Mouse (Mus musculus) brain, embryonic 18.5 days (tissue): ENCODE data around the gene Gm10912.
"Not testable (repeated sequence)": the region's sequence is repeated elsewhere in the genome, so short reads cannot be mapped to it uniquely, and the experiment has no call there.

Experiments used
- DNase-seq: peaks from one replicate; pipeline ENCODE4 v3.0.0-alpha.2; 2012; ENCODE audit warnings: low read depth, low spot score

The Gm10912 gene

DNA sequence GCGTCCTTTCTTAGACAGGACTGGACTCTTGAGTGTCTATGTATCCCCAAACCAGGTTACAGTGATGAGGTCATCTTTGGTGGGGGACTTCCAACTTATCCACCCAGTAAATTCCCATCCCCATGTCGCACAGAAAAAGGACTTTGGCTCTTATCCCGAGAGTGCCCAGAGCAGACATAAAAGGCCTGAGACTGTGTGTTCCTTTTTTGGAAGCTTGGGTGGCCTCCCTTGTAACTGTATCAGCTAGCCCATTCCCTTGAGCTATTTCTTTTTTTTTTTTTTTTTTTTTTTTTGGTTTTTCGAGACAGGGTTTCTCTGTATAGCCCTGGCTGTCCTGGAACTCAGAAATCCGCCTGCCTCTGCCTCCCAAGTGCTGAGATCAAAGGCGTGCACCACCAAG lies at the start of gene Gm10912:
TSS of gene Gm10912 (plus strand) at position 301 of the 400 bp plus-strand sequence.
- DNase-seq = not testable (repeated sequence)

DNA sequence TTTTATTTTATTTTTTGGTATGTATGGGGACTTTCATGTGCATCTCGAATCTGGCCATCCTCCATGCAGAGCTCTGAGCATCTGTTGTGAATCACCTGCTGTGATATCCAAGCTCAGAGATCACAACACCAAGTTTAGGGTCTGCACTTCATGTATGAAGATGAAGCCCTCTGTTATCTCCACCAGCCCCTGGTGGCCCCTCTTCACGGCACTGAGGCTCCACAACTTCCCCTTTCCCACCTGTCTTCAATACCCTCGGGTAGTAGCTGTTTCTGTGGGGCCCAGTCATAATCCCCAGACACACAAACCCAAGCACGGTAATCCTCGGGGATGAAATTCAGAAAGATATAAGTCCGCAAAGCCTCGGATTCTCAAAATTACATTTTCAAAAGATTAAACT lies 42.5 kb upstream of the Gm10912 start:
- no peak for DNase-seq

DNA sequence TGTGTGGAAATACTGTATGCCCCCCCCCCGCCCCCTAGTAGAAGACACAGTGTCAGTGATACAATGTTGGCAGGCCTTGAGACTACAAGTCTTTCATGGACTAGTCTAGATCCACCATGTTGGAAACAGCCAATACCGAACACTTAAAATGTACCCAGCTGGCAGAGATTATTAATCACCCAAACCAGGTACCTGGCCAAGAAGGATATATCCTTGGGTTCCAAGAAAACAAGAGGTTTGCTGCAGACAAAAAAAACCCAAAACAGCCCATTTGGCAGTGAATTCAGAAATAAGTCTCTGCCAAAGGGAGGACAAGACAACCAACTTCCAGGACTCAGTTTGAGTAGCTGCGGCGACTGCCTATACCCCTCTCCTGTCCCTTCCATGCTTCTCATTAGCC lies 41.0 kb upstream of the Gm10912 start:
- DNase-seq = no peak

DNA sequence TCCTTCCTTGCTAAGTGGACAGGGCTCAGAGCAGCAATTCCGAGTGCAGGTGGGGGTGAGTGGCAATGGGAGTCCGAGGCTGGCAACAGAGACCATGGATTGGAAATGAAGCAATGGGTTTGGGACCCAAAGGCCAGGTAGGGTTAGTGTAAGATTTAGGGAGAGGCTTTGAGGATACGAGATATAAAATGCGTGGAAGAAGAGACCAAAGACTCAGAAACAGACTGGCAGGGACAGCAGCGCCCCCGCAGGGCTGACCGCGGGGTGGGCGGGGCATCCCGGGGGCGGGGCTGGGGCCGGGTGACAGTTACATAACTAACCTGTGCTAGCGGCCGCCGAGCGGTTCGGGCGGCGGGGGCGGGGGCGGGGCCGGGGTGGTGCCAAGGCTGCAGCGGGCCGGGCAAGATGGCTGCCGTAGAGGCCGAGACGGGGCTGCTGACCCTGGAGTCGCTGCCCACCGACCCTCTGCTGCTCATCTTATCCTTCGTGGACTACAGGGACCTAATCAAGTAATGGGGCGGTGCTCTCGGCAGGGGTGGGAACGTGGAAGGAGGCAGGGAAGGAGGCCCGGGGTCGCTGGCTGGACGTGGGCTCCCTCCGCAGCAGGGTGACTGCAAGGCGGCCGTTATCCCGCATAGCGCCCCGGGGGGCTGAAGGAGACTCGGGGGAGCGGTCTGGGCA lies 38.0 kb upstream of the Gm10912 start, which contains the start of gene Fbxo3:
TSS of gene Fbxo3 (plus strand) at position 264 of the 681 bp plus-strand sequence.
- no peak for DNase-seq

DNA sequence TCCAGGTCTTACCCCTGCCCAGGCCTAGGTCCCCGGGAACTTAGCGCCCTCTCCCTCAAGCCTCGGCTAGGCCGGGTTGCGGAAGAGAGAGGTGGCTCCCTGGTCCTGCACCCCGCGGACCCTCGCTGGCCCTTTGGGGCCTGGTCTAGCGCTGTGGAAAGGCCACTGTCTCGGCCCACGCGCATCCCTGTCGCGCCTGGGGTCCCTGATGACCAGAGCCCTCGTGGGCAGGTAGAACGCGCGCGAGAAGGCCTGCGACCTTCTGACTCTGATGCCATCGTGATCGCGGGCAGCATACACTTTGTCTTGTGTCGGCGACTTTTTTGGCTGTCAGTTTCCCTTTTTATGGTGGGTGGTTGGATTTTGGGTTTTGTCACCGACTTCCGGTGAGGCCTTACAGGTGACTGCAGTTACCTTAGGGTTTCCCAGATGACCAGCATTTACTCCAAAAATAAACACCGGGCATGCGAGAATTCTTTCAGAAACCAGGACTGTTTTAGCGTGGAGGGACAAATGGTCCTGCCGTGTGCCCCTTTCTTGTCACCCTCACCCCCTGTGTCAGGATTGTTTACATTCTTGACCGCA lies 37.4 kb upstream of the Gm10912 start, which contains the start of gene 4931422A03Rik:
TSS of gene 4931422A03Rik (minus strand) at position 223 of the 585 bp plus-strand sequence.
- no peak for DNase-seq

DNA sequence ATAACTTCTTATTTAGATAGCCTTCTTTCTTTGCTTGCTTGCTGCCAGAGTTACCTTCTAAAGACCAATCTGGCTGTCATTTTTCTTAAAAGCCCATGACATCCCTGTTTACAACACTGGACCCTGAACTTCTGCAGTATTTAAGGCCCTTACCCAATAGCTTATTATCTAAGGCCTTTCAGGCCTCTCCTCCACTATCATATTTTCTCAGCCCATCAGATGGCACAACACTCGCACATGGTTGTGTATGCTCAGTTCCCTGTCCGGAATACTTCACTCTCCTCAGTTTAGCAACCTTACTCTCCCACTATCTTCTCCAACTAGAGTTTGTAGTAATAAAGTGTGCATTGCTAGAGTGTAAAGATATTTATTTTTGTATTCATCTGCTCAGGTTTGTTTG lies 36.6 kb upstream of the Gm10912 start:
- no peak for DNase-seq

DNA sequence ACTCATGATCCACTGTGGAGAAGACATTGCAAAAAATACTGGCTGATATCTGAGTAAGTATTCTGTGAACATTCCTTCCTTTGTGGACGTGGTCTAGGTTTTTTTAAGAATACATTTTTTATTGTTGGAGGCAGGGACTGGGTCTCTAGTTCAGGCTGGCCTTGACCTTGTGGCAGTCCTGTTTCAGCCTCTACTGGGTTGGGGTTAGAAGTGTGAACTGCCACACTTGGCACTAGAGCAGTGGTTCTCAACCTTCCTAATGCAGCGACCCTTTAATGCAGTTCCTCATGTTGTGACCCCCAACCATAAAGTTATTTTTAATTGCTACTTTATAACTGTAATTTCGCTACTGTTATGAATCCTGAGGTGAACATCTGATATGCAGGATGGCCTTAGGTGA lies 35.2 kb upstream of the Gm10912 start:
- DNase-seq = no peak

DNA sequence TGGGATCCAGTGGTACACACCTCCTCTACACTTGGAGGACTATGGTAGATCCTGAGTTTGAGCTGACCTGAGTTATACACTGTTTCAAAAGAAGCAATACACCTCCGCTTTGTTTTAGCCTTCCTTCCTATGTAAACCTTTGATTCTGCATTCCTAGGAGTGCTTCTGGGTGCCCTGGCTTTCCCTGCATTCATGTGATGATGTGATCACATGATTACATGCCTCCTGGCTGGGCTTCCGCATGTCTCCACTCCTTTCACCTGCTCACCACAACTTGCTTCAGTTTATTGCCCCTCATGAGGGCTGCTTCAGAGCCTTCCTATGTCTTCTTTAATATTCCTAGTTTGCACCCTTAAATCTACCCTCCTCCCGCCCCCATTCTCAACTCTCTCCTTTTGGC lies 33.6 kb upstream of the Gm10912 start:
- DNase-seq = no peak

DNA sequence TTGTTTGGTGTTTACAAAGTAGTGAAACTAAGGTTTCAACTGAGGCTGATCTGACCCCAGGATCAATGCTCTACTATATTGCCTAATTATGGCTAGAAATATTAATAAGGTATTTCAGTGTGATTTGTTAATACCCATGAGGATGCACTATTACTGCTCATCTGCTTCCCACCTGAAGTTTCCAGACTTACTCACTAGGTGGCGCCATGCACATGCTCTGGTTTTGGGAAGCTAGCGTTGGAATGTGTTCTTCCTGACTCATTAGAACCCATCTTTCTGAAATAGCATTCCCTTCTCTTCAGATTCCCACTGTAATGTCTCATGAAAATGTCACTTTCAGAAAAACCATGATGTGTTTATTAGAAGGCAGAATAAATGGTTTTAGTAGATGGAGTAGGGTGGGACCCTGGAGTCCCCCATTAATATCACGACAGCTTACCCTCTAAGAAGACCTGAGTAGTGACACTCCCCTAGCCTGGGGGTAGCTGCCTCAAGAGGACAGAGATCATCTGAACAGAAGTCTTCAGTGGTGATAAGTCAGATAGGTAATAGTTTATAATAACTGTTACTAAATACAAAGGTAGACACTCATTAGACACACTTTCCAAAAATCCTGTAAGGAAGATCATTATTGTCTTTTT lies 30.7 kb upstream of the Gm10912 start:
- no peak for DNase-seq

DNA sequence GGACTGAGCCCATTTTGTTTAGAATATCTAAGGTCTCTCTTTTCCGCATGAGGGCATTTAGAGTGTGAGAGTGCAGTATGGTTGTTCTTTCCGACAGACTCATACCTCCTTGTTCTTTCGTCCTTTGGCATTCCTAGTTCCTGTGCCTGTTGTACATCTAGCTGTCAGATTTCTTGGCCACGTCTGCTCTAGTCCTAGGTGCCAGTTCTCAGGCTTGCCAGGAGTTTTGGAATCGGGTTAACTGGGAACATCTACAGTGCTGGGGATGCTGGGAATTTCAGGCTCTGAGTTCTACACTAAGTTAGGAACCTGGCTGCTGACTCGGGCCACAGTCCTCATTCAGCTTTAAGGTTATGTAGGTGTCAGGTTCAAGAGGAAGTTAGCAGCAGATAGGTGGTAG lies 30.0 kb upstream of the Gm10912 start:
- no peak for DNase-seq

DNA sequence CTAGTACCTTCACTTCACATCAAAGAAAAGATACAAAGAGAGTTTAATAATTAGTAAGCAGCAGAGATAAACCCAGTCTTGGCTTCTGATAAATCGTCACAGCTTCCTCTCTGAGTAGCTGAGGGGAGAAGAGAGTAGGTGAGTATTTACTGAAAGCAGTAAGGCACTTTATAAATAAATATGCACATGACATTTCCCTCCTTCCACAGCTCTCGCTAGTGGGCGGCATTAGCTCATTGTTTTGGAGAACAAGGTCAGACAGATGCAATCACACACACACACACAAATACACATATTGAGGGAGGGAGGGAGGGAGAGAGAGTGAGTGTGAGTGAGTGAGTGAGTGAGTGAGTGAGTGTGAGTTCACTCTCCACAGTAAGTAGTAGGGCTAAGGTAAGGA lies 29.3 kb upstream of the Gm10912 start:
- no peak for DNase-seq

DNA sequence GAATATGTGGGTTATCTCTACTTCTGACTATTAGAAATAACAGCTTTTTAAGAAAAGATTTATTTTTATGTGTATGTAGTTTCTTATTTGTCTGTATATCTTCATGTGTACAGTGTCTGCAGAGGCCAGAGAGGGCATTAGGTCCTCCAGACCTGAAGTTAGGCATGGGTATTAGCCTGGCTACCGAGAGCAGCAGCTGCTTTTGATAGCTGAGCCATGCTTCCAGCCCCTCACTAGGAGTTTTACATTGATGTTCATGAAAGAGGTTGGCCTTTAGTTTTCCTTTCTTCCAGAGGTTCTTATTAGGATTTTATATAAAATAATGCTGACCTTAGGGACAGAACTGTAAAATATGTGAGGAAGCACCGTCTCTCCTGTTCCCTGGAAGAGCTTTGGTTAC lies 27.4 kb upstream of the Gm10912 start:
- DNase-seq = no peak

DNA sequence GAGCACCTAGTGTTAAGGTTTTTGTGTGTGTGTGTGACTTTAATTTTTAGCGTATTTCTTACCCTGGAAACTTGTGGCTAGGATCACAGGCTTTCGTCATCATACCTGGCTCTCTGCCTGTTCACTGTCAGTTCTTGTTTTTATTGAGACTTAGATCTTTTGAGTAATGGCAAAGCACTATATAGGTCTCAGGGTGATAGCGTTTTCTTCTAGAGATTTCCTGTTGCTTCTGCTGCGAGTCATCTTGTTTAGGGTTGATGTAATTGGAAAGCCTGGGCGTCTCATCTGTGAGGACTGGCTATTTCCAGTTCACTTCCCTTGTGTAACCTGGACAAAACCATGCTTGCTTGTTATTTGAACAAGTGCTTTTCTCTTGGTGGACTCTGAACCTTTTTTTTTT lies 24.0 kb upstream of the Gm10912 start:
- no peak for DNase-seq

DNA sequence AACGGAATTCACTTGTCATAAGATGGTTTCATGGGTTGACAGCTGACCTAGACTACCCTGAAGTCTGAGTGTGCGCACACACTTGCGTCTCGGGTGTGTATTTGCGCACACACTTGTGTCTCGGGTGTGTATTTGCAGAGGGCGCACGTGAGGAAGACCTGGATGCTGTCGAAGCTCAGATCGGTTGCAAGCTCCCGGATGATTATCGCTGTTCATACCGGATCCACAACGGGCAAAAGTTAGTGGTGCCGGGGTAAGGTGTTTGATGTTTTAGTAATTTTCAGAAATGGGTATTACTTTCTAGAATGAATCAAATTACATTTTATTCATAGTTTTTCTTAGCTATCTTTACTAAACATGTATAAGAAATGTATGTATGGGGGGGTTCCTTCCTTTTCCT lies 22.9 kb upstream of the Gm10912 start:
- no peak for DNase-seq

DNA sequence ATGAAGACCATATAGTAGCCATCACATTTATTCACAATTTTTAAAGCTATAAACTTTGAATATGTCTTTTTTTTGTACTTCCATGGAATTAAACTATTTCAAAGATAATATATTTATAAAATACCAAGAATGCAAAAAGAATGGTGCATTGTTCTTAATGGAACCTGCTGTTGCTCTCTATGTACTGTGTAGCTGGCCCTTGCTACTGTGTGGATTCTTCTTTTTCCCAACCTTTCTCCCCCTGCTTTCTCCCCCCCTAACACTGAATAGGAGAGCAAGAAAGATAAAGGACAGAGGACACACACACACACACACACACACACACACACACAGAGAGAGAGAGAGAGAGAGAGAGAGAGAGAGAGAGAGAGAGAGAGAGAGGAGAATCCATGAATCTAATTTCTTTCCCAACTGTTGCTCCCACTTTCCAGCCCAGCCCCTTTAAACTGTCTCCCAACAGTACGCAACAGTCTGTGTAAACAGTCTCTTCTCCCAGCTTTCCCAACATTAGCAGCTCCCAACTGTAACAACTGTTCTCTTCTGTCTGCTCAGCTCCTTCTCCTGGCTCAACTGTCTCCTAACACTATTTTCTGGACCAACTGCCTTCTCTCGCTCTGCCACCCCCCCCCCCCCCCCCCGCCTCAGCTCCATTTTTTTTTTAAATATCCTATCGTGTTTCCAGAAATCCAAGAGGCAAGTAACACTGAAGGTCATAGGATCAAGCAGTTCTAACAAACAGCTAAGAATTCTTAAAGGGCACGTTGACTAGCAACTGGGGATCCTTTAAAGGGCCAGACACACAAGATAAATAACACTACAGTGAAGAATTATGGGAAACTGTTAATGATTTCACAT lies 21.8 kb upstream of the Gm10912 start:
- DNase-seq = no peak

DNA sequence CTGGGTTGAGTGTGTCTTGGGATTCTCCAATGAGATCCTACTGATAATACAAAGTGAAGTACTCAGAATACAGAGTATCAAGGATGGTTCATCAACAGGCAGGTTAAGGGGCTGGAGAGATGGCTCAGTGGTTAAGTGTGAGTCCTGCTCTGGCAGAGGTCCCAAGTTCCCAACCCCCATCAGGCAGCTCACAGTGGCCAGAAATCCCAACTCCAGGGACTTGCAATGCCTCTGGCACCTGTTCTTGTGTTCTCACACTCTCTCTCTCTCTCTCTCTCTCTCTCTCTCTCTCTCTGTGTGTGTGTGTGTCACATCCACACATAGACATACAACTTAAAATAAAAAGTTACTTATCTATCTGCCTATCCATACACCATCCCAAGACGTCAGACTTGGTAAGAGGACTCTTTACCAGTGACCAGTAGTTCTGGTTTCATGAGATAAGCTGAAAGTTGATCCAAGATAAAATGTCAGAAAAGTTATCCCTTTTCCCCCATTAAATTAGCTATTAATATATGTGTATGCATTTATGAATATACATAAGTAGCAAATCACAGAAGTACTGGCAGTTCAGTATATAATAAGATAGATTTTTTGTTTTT lies 21.0 kb upstream of the Gm10912 start:
- DNase-seq = no peak

DNA sequence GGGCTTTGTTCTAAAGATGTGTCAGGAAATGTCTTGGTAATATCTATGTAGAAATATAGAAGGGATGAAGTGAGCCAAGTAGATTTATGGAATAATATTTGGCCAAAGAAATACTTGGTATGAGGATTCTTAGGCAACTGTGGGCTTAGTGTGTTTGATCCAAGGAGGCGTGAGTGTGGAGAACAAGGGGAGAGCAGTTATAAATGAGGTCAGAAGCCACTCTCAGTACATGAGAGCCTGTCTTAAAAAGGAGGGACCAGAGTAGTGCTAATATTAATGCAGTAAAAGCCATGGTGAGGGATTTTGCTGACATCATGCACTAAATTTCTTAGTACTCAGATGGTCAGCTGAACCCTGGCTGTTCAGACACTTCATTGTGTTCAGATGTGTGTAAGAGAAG lies 7.2 kb upstream of the Gm10912 start:
- no peak for DNase-seq

DNA sequence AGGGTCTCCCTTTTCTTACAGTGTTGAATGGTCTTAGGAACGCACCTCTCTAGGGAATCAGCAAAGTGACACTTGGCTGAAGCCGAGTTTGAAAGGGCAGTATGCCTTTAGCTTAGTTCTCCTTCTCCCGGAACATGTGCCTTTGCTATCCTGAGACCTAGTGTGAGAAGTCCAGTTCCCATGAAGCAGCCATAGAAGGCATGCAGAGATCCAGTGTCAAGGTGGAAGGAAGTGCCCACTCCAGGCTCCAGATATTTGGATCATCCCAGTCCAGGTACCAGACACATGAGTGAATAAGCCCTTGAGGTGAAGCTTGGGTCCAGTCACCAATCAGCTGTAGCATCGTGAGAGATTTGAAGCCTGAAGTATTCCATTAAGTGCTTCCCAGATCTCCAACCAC lies 6.7 kb upstream of the Gm10912 start:
- no peak for DNase-seq

DNA sequence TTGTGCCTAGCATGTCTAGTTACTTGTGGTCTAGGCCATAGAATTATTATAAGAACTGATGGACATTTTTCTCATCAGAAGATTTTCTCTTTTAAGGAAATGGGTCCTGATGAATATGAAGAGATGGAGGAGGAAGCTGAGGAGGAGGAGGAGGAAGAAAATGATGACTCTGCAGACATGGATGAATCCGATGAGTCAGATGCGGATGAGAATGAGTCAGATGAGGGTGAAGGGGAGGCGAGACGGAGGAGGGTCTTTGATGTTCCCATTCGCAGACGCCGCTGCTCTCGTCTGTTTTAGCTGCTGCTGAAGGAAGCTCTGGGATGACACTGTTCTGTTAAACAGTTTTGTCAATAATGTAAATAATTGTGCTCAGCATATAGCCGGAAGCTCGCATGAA lies 5.8 kb upstream of the Gm10912 start:
- DNase-seq = no peak

DNA sequence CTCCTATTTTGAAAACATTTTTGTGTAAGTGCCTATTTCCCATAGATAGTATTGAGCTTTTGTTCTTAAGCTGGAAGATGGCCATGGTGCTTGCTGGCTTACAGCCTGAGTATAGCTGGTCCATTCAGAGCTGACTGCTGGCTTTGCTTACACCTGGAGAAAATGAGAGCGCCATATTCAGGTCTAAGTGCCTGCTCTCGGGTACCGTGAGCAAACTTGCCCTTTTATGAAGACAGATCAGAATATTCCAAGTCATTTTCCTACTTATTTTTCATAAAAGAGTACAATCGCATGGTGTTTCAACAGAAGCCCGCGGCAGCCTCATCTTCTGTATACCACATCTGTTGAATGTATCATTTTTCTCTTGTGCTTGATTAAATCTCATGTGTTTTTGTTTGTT lies 4.6 kb upstream of the Gm10912 start:
- DNase-seq = no peak

DNA sequence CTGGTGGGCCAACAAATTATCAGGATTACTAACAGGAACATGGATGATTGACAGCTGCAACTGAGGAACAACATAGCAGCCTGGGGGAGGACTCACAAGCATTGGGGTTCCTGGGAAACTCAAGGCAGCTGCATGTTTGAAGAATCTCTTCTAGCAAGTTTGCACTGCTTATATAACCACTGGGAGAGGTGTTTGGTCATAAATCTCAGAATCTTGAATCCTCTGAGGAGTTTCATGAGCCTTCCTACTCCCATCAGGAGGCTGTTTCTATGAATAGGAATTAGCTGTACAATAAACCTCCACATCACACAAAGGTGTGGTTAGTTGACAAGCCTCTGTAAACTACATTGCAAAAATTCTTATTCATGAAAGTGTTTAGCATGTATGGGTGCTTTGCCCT lies 3.0 kb upstream of the Gm10912 start:
- no peak for DNase-seq

DNA sequence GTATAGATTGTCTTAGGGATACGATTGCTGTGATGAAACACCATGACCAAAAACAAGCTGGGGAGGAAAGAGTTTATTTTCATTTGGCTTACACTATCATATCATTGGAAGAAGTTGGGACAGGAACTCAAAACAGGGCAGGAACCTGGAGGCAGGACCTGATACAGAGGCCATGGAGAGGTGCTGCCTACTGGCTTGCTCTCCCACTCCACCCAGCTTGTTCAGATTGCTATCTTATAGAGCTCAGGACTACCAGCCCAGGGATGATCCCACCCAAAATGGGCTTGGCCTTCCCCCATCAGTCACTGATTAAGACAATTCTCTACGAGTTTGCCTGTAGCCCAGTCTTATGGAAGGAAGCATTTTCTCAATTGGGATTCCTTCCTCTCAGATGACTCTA lies 1.5 kb upstream of the Gm10912 start:
- DNase-seq = no peak
